Mouse (Mus musculus) lung, adult 18-20 months (tissue): ENCODE results near the gene Xbp1.
"Not testable (repeated sequence)": the region's sequence is repeated elsewhere in the genome, so short reads cannot be mapped to it uniquely, and the experiment has no call there.

Experiments
- DNase-seq, 2 experiments: peaks; one replicate each; pipeline ENCODE4 v3.0.0; 2022; ENCODE audit warnings: mixed read lengths in 2 of 2

Gene Xbp1

DNA sequence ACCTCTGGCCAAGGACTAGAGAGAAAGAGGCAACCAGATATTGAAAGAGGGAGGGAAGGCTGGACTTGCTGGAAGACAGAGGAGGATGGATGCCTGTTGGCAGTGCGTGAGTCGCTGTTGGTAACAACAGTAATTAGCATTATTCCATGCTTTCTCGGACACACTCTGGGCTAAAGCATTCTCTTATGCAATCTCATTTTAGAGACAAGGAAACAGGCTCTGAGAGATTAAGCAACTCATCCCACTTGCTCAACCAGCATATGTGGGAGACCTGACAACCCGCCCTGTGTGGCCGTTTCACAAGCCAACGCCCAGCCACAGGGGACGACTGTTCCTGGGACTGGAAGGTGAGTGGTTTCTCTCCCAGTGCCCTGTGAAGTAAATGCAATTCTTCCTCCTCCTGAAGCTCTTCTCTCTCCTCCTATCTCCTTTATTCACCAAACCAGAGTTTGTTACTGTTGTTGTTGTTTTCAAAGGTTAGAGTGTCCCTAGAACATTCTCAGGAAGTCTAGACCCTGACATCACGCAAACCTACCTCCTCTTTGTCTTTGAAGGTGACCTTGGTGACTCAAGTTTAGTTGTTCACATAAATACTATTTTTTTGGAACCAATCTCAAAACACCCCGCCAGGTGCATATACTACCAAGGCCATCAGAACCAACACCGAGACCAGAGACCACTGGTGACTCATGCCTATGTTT lies 18.0 kb upstream of the Xbp1 start:
- DNase-seq = peak; percentile 77 to 86

GRCm38 (mm10) chr11:5505856-5506575 lies 14.4 kb upstream of the Xbp1 start:
- peak; percentile 55 to 75 for DNase-seq

DNA sequence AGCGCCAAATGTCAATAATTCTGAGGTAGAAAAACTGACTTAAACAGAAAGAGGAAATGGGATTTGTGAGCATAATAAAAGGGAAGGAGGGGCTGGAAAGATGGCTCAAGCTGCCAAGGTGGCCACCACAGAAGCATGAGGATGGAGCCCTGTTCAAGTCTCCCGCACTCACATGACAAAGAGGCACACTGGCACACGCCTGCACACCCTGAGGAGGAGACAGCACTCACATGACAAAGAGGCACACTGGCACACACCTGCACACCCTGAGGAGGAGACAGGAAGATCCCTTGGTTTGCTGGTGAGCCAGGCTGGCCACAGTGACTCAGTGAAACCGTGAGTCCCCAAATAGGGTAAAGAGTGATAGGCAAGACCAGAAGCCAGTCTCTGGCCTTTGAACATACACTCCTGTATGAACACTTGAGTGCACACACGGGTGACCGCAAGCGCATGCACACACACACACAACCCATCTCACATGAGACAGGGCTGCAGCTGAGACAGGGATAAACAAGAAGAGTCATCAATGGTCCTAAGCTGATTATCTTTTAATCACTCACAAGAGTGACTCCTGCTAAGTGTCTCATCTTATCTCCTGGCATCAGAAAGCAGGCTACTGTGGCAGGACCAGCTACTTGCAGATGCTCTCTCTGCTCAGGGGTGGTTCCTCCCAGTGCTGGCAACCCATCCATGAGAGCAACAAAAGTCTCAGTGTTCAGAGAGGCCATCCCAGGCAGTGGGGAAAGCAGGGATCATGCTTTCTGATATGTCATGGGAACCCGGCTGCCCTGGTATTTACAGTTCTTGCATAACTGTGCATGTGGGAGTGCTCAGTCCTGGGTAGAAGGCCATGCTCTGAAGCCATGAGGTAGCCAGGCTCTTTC lies 11.0 kb upstream of the Xbp1 start:
- DNase-seq = peak; percentile 39 to 47

GRCm38 (mm10) chr11:5510099-5510391 lies 10.4 kb upstream of the Xbp1 start:
- no peak for DNase-seq

GRCm38 (mm10) chr11:5510686-5511085 lies 9.8 kb upstream of the Xbp1 start:
- DNase-seq = not testable (repeated sequence)

GRCm38 (mm10) chr11:5512099-5512725 lies 8.2 kb upstream of the Xbp1 start:
- DNase-seq = peak; percentile 66 to 67

DNA sequence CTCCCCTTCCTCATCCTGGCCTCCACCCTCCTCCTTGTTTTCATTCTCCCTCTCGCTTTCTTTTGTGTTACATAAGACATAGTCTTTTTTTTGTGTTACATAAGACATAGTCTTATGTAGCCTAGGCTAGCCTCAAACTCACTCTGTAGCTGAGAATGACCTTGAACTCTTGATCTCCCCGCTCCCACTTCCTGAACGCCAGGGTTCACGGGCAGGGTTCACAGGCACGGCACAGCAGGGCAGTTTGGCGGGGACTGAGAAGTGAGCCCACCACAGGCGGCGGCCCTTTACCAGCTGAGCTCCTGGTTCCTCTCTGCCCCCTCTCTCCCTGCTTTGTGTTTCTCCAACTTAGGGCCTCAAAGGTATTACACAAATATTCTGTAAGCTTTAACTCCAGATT lies 7.5 kb upstream of the Xbp1 start:
- no peak for DNase-seq

- no peak for DNase-seq
These were observed 6.4 kb upstream of the Xbp1 start for GRCm38 (mm10) chr11:5514091-5514490.

DNA sequence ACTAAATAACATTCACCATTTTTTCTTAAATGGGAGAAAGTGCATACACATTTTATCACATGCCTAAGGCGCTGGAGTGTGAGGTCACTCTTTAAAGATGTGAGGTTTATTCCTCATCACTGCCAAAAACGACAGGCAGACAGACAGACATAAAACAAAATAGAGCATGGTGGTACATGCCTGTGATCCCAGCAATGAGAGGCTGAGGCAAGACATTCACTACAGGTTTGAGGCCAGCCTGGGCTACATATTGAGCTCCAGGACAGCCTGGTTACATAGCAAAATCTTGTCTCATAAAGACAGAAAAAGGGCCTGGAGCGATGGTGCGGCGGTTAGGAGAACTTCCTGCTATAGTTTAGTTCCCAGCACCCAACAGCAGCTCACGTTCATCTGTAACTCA lies 5.3 kb upstream of the Xbp1 start:
- DNase-seq = no peak

- DNase-seq = no peak
These were observed 4.8 kb upstream of the Xbp1 start for GRCm38 (mm10) chr11:5515655-5516054.

DNA sequence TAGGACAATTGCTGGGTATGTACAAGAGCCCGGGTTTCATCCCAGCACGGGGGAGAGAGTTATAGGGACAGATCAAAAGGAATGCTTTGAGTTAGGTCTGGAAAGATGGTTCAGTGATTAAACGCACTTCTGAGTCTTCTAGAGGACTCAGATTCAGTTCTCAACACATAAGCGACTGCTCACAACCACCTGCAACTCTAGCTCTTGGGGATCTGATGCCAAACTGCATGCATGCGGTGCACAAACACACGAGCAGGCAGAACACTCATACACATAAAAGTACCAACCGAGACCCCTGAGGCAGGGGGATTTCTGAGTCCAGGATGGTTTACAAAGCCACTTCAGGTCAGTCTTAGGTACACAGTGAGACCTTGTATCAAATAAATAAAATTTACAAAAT lies 4.3 kb upstream of the Xbp1 start:
- no peak for DNase-seq

DNA sequence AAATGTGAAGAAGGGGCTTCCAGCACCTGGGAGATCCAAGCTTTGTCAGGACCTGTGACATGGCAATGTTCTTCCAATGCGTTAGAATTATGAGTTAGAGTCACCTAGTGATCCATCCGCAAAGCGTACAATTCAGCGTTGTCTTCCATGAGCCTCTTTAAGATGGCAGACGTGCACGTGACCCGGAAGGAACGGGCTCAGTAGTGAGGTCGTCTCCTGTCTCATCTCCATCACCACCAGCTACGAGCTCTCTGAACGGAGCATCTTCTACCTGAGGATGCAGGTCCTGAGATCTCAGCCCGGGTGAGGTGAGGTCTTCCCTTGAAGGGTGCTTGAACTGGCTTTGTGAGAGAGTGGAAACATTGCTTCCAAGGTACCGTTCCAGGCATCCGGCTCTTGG lies 3.8 kb upstream of the Xbp1 start:
- no peak for DNase-seq

DNA sequence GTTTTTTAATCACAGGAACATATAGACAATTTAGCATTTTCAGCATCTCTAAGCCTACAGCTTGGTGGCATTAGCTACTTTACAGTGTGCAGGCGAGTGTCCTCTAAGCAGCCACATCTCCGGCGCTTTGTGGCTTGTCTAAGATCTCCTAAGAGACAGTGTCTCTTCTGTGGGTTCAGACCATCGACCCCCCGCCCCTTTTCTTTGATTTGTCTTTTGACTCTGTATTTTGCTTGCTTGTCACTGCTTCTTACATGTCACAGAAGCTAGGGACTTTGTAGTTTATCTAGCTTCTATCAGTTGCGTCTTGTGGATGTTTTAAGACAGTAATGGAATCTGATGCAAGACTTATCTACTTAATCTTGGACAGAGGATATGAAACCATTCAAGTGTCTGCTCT lies 3.1 kb upstream of the Xbp1 start:
- no peak for DNase-seq

DNA sequence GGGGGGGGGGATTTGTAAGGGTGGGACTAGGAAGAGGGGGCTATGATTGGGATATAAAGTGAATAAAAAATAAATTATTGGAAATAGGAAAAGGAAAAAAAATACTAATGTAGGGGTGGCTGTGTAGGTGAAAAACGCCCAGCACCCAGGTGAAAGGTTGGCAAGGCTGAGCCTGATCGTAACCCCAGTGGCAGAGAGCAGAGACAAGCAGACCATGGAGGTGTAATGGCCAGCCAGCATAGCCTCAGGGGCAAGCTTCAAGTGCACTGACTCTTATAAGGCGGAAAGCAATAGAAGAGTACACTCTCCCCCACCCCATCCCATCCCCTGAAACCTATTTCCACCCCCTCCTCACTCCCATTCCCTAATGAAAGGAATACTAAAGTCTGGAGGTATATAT lies 778 bp upstream of the Xbp1 start:
- no peak for DNase-seq

DNA sequence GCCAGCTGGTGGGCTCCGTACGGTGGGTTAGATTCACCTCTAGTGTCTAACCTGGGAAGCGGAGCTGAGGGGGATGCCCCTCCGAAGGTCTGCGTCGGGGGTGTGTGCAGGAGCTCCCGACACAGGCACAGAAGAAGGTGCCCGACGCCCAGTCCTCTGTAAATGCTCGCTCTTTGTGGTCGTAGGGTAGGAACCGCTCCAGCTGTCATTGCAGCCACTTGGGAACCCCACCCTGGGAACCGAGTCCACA lies 732 bp downstream of the Xbp1 start:
- DNase-seq = no peak

DNA sequence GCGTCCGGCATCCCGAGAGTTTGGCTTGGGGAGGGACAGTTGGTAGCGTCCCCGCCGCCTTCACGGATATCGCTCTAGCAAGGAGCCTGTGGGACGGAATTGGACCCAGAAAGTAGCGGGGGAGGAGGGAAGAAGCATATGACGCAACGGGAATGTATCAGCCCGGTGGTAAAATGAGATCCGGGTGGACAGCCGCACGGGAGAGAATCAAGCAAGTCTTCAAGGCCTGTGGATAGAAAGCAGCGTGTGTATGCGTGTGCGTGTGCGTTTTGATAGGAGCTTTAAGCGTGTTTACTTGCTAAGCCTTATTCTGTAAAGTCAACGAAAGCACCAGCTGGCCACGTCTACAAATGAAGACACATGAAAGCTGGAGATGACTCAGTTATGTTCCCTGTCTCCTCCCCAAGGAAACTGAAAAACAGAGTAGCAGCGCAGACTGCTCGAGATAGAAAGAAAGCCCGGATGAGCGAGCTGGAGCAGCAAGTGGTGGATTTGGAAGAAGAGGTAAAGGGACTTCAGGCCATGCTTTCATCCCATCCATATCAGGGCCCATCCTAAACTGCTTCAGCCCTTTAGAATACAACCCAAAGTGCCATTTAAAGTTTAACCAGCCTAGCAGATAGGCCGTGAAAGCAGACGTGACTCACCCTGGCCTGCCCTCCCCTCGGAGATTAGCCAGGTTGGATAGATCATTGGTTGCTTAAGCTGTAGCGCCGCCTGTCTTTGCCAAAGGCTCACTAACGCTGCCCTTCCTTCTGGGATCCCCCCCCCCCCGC lies 1.2 kb downstream of the Xbp1 start:
- peak; percentile 84 to 89 for DNase-seq

DNA sequence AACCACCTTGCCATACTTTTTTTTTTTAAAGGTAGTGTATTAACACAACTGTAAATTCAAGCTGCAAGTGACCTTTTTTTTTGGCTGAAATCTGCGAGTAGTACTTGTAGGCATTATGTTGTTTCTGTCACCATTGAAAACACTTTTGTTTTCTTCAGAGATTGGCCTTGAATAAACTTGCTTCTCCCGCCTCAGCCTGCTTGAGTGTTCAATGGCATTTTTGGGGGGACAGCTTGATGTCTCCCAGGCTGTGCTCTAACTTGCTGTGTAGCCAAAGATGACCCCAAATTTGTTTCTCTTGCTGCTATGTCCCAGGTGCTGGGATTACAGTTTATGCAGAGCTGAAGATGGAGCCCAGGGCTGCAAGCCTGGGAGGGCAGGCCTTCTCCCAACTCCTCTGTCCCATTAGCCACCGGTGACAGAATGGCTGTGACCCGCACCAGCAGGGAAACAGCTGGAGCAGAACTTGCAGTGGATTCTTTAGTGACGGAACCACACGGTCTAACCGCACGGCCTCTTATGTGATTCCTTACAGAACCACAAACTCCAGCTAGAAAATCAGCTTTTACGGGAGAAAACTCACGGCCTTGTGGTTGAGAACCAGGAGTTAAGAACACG lies 2.4 kb downstream of the Xbp1 start:
- no peak for DNase-seq

DNA sequence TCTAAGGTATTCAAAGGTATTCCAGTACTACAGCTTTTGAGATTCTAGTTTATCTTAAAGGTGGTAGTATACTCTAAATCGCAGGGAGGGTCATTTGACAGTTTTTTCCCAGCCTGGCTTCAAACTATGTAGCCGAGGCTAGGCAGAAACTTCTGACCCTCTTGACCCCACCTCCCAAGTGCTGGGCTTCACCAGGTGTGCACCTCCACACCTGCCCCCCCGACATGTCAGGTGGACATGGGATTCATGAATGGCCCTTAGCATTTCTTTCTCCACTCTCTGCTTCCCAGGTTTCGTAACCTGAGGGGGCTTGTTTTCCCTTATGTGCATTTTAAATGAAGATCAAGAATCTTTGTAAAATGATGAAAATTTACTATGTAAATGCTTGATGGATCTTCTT lies 5.0 kb downstream of the Xbp1 start:
- no peak for DNase-seq

- DNase-seq = no peak
These were observed 6.3 kb downstream of the Xbp1 start for GRCm38 (mm10) chr11:5526573-5527439.

GRCm38 (mm10) chr11:5527865-5528523 lies 7.5 kb downstream of the Xbp1 start:
- no peak for DNase-seq

DNA sequence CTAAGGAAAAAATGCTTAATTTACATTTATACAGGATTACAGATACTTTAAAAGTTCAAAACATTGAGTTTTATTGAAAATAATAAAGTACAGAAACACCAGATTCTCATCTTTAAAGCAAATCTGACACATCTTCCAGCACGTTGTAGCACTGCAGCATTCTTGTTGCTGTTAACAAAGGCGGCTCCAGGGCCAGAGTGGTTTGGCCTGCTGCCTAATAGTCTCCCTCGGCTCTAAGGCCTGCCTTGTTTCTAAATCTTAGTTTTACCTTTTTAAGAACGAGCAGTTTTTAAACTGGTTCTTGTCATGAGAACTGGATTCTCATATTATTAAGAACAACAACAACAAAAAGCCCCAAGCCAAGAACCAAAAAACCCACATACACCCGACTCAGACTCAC lies 8.4 kb downstream of the Xbp1 start:
- DNase-seq = no peak
